Mouse (Mus musculus) cerebellum, adult 9-11 months (tissue): ENCODE data around the gene Tbc1d14.

Experiments used
- DNase-seq: peaks from one replicate; pipeline ENCODE4 v3.0.0; 2022

The Tbc1d14 gene

DNA sequence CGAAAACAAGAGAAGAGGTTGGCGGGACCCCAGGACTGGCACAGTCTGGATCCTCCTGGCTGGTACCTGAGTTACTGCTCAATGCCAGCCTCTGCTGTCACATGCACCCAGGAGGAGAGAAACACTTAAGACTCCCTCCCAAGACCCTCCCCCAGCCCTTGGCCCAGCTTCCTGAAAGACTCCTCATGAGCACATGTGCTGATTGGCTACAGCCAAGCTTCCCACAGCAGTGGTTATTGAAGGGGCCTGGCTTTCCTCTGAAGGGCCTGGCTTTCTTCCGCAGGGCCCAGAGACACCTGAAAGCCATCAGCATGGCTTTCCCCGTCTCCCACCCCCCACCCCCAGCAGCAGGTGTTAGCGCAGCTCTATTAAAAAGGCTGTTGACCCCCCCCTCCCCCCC is at the start of gene Tbc1d14:
TSS of gene Tbc1d14 (minus strand) at position 101 of the 400 bp plus-strand sequence.
- DNase-seq, result no peak

DNA sequence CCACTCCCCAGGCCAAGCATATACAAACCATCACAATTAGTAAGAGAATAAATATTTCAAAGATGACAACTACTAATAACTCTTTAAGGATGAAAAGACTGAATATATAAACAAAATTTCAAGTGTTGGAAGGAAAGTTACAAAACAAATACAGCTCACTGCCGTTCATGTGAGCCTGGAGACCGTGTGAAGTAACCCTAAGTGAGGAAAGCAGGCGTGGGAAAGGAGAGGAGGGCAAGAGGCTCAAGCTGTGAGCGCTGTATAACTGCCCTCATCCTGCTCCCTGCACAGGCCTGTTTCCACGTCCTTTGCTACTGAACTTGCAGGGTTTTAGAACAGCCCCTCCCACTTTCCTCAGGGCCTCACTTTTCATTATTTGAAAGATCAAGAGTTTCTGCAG is 32.5 kb upstream of the Tbc1d14 start:
- no peak for DNase-seq

DNA sequence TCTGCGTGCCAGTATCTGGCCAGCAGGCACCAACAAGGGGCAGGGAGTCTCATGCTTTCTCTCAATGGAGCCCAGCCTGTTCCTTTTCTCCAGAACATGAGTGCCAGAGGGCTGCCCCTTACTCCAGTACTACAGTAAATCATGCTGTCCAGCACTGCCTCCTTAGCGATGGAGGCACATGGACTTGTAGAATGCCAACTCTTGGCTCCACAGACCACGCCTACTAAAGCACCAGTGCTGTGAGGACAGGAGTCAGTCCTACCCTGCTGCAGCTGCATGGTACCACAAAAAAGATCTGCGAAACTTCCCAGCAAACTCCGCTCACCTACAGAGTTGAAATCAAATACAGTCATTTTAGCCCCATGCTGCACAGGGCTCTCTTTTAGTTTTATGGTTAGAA is 30.6 kb upstream of the Tbc1d14 start:
- no peak for DNase-seq

DNA sequence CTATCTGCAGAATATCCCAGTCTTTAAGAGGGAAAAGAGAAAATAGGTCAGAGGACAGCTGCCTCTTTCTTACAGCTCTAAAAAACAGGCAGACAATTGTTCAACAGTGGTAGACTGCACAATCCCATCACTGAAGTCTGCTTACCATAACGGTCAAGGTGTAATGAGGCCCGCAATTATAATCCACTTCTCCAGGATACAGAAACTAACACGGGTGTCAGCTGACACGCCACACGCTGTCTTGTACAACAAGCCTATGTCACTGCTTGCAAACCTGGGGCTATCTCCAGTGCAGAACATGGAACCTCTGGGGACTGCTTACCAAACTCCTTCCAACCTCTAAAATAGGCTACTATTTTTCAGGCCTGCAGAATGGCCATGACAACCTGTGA is 28.0 kb upstream of the Tbc1d14 start:
- DNase-seq, result no peak

DNA sequence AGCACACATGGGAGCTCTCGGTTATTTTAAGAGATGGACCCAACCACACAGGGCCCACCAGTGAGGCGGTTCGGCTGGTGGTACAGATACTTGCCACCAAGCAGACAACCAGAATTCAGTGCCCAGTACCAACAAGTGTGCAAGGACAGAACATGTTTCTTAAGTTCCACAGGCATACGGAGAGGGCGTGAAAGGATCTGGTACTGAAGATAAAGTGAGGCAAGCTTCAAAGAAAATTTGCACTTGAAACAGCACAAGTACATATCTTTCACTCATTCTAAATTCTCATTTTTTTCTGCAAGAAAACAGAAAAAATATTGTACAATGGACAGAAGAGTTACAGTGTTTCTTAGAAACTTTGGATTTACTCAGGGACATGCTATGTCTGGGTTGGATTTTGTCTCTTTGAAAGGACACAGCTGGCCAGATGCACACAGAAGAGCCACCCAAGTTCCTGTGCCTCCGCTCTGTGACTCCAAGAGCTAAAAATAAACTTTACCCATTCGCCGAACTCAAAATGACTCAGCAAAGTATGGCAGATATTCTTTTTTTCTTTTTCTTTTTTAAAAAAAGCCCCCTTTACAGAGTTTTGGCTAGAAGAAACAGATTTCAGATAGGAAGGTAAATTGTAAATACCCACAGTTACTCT is 27.5 kb upstream of the Tbc1d14 start:
- DNase-seq, result no peak

DNA sequence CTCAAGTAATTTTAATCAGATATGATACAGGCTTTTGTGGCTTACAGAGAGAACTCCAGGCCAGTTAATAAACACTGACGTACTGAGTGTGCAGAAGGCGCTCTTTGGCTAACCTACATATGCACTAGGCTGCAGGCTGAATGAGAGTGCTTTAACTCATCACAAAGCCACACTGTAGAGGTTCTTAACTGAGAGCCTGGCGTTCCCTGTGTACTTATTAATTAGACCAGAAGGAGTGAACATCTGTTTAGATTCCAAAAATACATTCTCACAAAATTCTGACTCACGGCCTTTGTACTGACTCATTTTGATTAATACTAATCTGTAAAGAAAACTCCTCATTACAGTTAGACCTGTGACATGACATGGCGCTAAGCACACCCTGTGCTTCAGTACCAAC is 25.8 kb upstream of the Tbc1d14 start:
- no peak for DNase-seq

DNA sequence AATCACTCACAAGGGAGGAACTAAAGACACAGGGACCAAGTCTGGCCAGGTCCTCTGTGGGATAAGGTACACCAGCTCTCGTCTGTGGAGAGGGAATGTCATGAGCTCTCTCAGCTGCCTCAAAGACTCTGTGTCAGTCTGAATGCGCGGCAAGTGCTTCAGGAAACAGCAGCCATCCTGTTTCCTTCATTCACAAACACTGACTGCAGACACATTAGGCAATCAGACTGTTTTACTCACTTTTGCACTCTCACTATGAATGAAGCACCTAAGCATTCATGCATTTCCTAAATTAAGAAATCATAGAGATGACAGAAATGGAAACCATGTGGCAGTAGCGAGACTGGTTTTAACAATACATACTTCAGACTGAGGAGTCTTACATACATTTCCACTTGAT is 25.3 kb upstream of the Tbc1d14 start:
- DNase-seq, result no peak

DNA sequence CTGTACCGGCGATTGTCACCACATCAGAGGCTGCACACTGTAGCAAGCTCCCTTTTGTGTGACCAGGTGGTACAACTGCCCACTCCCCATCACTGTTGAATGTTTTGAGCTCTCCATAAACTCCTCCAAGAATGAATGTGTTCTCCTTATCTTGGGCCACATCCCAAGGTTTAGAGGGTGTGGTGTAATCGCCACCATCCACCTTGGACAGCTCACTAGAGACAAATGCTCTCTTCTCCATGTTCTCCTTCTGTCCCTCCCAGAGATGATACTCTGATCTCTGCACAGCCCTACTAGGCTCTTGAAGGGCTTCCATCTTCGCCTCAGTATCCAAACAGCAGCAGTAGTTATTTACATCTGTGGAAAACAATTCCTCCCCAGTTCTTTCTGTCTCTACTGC is 21.0 kb upstream of the Tbc1d14 start:
- no peak for DNase-seq

DNA sequence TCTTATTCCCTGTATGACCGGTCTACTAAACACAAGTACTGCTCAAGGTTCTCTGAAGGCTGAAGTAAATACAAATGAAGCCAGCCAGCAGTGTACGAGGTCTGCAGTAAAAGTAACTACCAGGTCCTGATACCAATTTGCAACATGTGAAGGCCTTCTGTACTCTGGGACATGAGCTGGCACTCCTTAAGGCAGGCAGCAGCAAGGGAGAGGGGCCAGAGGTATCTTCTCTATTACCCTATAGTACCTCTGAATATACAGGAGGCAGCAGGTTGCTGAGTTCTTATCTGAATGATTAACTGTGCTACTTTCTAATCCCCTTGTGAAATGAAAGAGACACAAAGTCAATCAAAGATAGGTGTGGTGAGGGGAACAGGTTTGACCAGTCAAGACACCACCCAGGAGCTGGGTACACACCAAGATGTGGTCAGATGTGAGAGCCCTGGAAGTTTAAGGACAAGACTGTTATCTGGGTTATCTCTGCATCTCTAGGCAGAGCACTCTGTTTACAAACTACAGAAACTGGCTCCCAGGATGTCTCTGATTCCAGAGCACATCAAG is 15.9 kb upstream of the Tbc1d14 start:
- DNase-seq, result no peak

DNA sequence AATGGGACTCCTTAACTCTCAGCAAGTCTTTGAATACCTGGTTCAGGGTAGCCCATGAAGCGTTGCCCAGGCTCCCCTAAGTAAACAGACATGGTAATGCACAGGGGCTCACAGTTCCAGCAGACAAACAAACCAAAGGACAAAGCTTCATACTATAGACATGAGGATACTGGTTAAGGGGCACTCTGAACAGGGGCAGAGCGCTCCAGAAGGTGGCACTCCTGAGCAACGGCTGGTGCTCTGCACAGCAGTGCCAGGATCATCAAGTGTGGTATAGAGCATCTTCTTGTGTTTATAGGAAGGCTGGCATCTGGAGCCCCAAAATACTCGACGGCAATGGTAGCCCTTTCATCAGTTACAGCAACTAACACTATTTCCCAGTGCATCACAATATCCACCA is 10.0 kb upstream of the Tbc1d14 start:
- DNase-seq, result peak; percentile 49

DNA sequence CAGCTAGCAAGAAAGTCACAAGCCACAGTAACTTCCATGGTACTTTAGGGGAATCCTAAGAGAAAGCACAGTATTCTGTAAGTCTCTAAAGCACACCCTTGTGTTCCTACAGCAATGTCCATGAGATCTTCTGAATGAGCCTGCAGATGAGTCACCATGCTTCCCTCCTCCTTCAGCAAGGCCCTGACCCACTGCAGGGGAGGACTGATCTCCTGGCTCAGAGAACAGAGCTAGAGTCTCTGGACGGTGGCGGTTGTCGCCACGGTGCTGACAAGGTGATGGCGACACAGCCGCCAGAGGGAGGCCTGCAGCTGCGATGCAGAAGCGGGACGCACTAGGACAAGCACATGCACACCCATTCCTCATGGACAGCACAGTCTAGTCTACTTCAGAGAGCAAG is 9.0 kb upstream of the Tbc1d14 start:
- DNase-seq, result no peak

DNA sequence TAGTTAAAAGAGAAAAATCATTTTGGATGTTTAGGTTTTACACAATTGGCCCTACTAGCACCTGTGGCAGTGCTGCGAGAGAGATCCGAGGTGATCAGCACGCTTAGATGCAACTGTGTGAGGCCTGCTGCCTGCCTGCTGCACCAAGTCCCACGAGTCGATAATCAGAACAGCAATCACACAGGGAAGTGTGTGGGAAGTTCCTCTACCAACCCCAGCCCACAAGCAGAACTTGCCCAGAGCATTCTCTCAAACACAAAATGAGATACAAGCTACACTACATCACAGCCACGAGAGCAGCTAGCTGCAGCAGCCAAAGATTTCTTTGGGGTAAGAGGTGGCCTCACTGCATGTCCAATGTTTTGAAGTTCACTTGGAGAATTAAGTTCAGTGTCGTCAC is 8.4 kb upstream of the Tbc1d14 start:
- DNase-seq, result no peak

DNA sequence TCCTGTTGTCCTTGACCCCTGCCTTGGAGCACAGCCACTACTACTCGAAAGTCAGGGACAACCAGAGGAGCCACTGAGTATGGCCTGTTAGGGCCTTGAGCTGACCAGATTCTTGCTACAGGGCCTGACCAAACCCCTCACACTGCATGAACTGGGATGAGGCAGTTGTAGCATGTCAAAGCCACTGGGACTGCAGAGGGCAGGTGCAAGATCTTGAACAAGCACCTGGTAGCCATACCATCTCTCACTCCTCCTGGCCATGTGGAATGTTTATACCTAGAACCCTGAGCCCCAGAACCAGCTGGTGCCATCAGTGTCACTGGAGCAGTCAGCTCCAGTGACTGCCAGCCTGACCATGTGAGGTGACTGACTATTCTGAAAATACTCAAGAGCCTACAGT is 5.8 kb upstream of the Tbc1d14 start:
- no peak for DNase-seq

DNA sequence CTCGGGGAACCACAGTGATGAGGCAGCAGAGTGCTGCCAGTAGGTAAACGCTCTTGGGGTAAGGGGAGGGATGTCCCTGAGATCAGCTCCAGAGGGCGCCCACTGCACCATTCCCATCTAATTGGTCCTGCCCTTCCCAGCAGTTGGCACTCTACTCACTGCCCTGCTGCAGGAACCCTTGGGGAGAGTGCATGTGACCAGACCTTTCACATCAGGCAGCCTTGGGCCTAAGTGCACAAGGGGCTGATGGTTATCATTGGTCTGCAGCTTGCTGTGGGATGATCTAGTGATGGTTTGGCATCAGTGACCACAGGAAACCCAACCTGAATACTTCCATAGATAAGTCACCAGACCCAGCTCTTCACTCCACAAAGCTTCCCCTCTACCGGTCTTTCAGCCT is 4.6 kb upstream of the Tbc1d14 start:
- no peak for DNase-seq

DNA sequence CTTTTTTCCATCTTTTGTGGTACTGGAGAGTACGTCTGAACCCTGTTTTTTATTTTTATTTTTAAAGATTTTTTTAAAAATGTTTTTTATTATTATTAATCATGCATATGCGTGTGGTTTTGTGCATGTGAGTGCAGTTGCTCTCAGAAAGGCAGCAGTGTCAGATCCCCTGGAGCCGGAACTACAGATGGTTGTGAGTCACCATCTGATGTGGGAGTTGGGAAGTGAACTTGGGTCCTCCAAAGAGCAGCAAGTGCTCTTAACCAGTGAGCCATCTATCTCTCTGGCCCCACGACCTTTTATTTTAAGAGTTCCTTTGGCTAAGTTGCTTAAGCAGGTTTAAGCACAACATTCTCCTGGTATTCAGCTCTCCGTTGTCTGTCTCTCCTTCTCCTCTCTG is 3.1 kb upstream of the Tbc1d14 start:
- DNase-seq, result no peak

DNA sequence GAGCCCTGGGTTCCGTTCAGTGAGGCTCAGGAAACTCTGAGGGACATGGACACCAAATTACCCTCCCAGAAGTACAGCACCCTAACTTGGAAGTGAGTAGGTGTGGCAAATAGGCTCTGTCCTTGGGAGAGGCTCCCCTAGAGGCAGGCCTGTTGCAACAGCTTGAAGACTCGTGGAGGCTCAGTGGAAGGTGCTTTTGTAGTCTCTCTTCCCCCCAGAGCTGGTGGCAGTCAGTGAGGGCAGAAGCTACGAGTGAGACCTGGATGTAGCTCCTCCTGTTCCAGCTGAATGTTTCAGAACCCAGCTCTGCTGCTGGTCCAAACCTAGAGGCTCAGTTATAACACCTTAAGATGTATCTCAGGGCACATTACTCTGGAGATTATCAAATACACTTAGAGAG is 2.0 kb upstream of the Tbc1d14 start:
- no peak for DNase-seq

DNA sequence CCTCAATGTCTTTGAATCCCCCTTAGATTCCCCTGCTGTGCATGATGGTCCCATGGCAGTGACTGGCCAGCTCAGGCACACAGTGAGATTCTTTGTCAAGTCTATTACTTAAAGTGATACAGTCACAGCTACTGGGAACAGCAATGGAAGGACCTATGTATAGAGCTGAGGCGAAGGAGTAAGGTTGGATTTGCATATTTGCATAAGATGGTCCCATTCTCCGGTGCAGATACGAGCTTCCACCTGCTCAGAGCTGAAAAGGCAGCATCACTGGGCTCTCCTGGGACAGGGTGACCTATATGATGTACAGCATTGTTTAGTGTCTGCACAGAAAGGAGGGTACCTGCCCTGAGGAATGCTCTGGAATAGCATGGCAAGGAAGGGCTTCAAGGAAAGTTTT is 1.3 kb upstream of the Tbc1d14 start:
- DNase-seq, result no peak

DNA sequence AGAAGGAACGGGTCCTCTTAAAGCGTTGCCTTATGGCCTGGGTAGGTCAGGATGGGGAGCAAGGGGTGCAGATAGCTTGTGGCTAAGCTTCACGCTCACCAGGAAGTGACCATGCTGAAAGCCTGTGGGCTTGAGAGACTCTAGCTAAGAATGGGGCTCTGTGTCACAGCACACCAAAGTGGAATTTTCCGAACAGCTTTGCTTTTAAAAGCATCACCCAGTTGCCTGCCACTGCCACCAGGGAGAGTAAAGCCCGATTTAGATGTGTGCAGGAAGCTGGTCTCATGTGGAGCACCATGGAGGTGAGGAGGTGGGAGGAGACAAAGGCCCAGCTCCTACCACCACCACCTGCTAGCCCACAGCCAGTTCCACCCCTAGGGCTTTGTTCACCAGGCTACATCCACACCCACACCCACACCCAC is 2.6 kb downstream of the Tbc1d14 start:
- no peak for DNase-seq

DNA sequence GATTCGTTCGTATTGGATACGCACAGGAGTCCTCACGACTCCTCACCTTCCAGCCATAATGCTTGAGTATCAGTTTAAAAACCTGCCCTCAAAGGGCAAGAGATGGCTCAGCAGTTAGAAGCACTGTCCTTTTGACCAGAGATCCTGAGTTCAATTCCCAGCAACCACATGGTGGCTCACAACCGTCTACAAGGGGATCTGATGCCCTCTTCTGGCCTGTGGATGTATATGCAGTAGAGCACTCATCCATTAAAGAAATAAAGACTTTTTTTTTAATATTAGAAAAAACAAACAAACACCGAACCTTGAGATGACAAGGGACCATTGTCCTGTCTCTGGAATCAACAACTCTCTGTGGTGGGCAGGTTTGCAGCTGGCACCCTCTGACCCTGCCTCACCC is 8.8 kb downstream of the Tbc1d14 start:
- DNase-seq, result no peak

DNA sequence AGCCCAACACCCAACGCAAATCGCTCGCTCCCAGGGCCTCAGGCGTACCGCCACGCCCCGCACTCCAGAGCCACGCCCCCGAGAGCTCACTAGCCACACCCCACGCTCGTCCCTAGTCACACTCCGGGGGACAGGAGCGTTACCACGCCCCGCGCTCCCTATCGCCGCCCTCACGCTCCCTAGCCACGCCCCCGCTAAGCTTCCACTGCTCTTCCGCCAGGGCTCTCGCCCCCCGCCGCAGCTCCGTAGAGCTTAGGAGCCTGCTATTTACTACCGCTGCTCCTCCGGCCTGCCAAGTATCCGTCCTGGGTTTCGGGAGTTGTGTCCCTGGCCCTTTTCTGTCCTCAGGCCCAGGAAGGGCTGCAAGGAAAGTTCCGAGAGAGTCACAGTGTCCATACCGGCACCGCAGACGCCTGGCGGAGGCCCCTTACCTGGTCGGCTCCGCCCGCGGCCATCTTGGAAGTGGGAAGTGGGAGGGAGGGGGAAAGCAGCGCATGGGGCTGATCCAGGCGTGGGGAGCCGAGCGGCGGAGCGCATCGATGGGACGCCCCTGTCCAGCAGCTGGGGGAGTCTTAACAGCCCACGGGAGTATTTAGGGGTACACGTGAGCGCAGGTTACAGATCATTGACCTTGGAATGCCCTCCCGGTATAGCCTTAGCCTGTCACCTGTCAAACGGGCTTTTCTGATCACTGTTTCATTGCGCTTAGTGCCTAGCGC is 11.0 kb downstream of the Tbc1d14 start:
- DNase-seq, result peak; percentile 99

DNA sequence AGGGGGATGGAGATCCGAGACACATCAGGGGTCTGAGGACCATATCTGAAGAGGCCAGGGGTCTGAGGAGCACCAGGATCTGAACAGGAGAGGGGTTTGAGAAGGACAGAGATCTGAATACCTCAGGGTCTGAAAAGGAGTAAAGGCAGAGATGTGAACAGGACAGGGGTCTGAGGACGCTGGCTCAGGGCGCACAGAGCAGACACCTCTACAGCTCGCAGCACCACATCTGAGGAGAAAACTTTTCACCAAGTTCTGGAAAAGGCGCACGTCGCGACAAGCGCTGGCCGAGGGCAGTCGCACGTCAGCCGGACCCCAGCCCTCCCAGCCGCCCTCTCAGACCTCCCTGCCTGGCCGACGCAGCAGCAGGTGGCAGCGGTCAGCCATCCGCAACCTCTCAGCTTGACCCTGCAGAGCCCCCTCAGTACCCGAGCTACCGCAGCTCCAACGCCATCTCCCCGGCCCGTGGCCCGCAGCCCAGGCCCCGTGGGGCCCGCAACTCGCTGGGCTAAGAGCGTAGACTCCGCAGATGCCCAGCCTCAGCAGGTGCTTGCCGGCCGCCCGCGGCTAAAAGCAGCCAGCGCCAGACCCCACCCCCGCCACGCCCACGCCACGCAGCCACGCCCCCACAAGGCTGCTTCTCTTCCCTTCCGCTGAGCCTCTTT is 11.7 kb downstream of the Tbc1d14 start:
- no peak for DNase-seq

DNA sequence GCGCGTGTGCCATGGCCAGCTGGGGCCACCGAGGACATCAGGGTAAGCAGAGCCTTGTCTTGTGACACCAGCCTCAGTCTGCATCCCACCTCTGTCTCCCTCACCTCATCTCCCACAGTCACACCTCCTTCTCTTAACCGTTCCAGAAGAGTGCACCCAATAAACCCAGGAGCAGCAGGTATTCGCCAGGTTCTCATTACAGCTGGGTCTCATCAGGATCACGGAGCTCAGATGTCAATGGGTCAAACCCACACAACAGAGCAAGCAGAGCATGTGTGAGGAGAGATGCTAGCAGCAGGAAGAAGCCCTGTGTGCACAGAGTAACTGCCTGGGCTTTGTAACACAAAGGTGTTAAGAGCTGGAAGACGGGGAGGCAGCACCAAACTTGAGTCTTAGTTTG is 13.1 kb downstream of the Tbc1d14 start:
- DNase-seq, result no peak

DNA sequence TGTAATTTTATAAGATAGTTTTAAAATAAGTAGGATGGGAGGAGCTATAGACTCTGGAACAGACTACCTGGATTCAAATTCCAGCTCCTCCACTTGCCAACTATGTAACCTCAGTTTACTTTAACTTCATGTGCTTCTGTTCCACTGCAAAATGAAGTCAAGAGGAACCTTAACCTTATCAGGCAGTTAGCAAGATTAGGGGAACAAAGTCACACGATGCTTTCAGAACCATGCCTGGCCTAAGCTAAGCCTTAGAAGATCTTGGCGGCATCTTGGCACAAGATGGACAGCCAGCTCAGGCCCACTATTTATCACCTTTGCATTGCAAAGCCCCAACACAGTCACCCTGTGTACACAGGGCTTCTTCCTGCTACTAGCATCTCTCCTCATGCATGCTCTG is 14.1 kb downstream of the Tbc1d14 start:
- no peak for DNase-seq

DNA sequence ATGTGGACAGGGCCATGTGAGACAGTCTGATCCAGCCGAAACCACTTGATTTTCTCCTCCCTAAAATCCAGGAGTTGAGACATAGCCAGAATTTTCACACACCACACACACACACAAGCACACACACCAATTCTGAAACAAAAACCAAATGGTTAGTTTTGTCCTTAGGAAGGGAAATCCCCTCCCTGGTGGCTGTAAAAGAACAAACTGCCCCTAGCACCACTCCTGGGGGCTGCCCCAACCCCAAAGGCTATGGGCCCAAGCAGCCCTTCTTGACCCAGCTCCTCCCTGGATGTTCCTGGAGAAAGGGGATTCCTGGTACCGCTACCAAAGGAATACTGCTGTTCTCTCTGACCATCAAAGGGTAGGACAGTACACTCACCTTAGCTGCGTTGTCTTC is 16.6 kb downstream of the Tbc1d14 start:
- no peak for DNase-seq
